Mouse (Mus musculus) A20 (cell line): Measurements from ENCODE around the gene Noct.
"Not testable (repeated sequence)": the region's sequence is repeated elsewhere in the genome, so short reads cannot be mapped to it uniquely, and the experiment has no call there.

Source experiments
- DNase-seq: peaks from one replicate; pipeline ENCODE4 v3.0.0-alpha.2; 2011; ENCODE audit warnings: low read depth, low spot score

The Noct gene

GRCm38 (mm10) chr3:51204897-51205296 lies 19.4 kb upstream of the Noct start:
- DNase-seq, result no peak

GRCm38 (mm10) chr3:51206521-51206920 lies 17.7 kb upstream of the Noct start:
- no peak for DNase-seq

- no peak for DNase-seq
Observed at GRCm38 (mm10) chr3:51208633-51209032, 15.6 kb upstream of the Noct start.

- DNase-seq, result no peak
Observed at GRCm38 (mm10) chr3:51209503-51210314, 14.5 kb upstream of the Noct start.

GRCm38 (mm10) chr3:51210485-51210884 lies 13.8 kb upstream of the Noct start:
- DNase-seq, result no peak

- no peak for DNase-seq
Observed at GRCm38 (mm10) chr3:51213111-51213510, 11.1 kb upstream of the Noct start.

GRCm38 (mm10) chr3:51215681-51216080 lies 8.6 kb upstream of the Noct start:
- DNase-seq, result no peak

- DNase-seq, result not testable (repeated sequence)
Observed at GRCm38 (mm10) chr3:51216351-51216750, 7.9 kb upstream of the Noct start.

- not testable (repeated sequence) for DNase-seq
Observed at GRCm38 (mm10) chr3:51218385-51218784, 5.9 kb upstream of the Noct start.

- DNase-seq, result no peak
Observed at GRCm38 (mm10) chr3:51219213-51219612, 5.0 kb upstream of the Noct start.

- no peak for DNase-seq
Observed at GRCm38 (mm10) chr3:51220846-51221245, 3.4 kb upstream of the Noct start.

- no peak for DNase-seq
Observed at GRCm38 (mm10) chr3:51221847-51222246, 2.4 kb upstream of the Noct start.

- no peak for DNase-seq
Observed at GRCm38 (mm10) chr3:51222302-51222701, 1.9 kb upstream of the Noct start.

- DNase-seq, result no peak
Observed at GRCm38 (mm10) chr3:51222834-51223460, 1.3 kb upstream of the Noct start.

- no peak for DNase-seq
Observed at GRCm38 (mm10) chr3:51223556-51223955, 691 bp upstream of the Noct start.

- no peak for DNase-seq
Observed at GRCm38 (mm10) chr3:51225226-51225750, 1.0 kb downstream of the Noct start.

- peak; percentile 57 for DNase-seq
Observed at GRCm38 (mm10) chr3:51225979-51226378, 1.7 kb downstream of the Noct start.

- peak; percentile 69 for DNase-seq
Observed at GRCm38 (mm10) chr3:51226601-51227000, 2.4 kb downstream of the Noct start.

- peak; percentile 53 for DNase-seq
Observed at GRCm38 (mm10) chr3:51228038-51228820, 4.0 kb downstream of the Noct start.

GRCm38 (mm10) chr3:51228821-51229205 lies 4.6 kb downstream of the Noct start:
- DNase-seq, result no peak

- no peak for DNase-seq
Observed at GRCm38 (mm10) chr3:51229226-51229625, 5.0 kb downstream of the Noct start.
